Mouse (Mus musculus) neural tube, embryonic 14.5 days (tissue): ENCODE measurements around the gene Ppbp. TPM values are rescaled to one million over a fixed set of nuclear protein-coding genes. Genes with fewer than 3 reads are reported as not detected.
A peak's percentile ranks its signal among the peaks of the same experiment; 100 is the strongest.

Experiments used
- ATAC-seq: fragments of 200-750 bp; cut with Nextera tagmentation; 2 replicates; pipeline ENCODE4 v1.8.0; 2017; ENCODE audit warnings: low read depth, mild to moderate bottlenecking, moderate TSS enrichment, moderate library complexity
- H3K27ac ChIP-seq: fragments of 300-500 bp; sonication (generic); 2 replicates; pipeline ENCODE4 v1.5.1; 2014; ENCODE audit warnings: low read depth, mild to moderate bottlenecking, control low read depth, low read length, moderate library complexity, mixed read lengths
- H3K27me3 ChIP-seq: fragments of 300-500 bp; sonication (generic); 2 replicates; pipeline ENCODE4 v1.6.1; 2014; ENCODE audit warnings: low read length; ENCODE audit not compliant: control insufficient read depth, insufficient read depth
- H3K36me3 ChIP-seq: fragments of 300-500 bp; sonication (generic); 2 replicates; pipeline ENCODE4 v1.6.1; 2014; ENCODE audit warnings: low read length, mixed read lengths; ENCODE audit not compliant: control insufficient read depth, insufficient read depth
- H3K4me1 ChIP-seq: fragments of 300-500 bp; sonication (generic); 2 replicates; pipeline ENCODE4 v1.6.1; 2014; ENCODE audit warnings: low read length; ENCODE audit not compliant: control insufficient read depth, insufficient read depth
- H3K4me2 ChIP-seq: fragments of 300-500 bp; sonication (generic); 2 replicates; pipeline ENCODE4 v1.6.1; 2014; ENCODE audit warnings: mild to moderate bottlenecking, low read depth, low read length, control low read depth
- H3K4me3 ChIP-seq: fragments of 300-500 bp; sonication (generic); 2 replicates; pipeline ENCODE4 v1.5.1; 2014; ENCODE audit warnings: low read depth, low read length, control low read depth, mixed read lengths
- H3K9ac ChIP-seq: fragments of 300-500 bp; sonication (generic); replicated peaks from 2 replicates; pipeline ENCODE4 v1.6.1; 2014; ENCODE audit warnings: low read depth, mild to moderate bottlenecking, control low read depth, low read length, mixed read lengths
- H3K9me3 ChIP-seq: fragments of 300-500 bp; sonication (generic); 2 replicates; pipeline ENCODE4 v1.6.1; 2016; ENCODE audit warnings: low read length; ENCODE audit not compliant: control insufficient read depth
- WGBS: fragments of 180-500 bp; shearing (Covaris S2); extraction: QIAGEN DNeasy Blood & Tissue Kit; methylation state at CpG from one replicate; pipeline ENCODE4 v1.1.7; 2014; 5-methylcytosine and 5-hydroxymethylcytosine counted together
- polyA plus RNA-seq: library from polyadenylated mRNA; unstranded; fragments of >200 nt; fragmentation: Nextera tagmentation; extraction: Ambion mirVana; gene quantifications from 2 replicates; pipeline ENCODE4 v1.2.1, GENCODE M21; 2014

The Ppbp gene
- 0.82 TPM in 1 of 2 replicates, not detected in the other for polyA plus RNA-seq

- H3K9me3 ChIP-seq, result no peaks in the 10 kb centered on the region
- H3K27ac ChIP-seq, result no peak within 1 kb of the TSS
- 61% methylated on average over 3 of the region's 3 CpGs for WGBS
- no peak within 1 kb of the TSS for H3K9ac ChIP-seq
- H3K36me3 ChIP-seq, result no peaks in the 10 kb centered on the region
- H3K4me3 ChIP-seq, result no peak within 1 kb of the TSS
- H3K4me2 ChIP-seq, result no peak within 1 kb of the TSS
- no peaks in the 10 kb centered on the region for H3K27me3 ChIP-seq
- H3K4me1 ChIP-seq, result no peaks in the 10 kb centered on the region
- no peak for ATAC-seq
These were observed at the start of gene Ppbp for GRCm38 (mm10) chr5:90768218-90768617. TSS of gene Ppbp (plus strand) at chr5:90768518.

GRCm38 (mm10) chr5:90722656-90723055 lies 45.7 kb upstream of the Ppbp start:
- Histone ChIP-seq H3K27me3 (no peaks in the 10 kb centered on the region), H3K4me3 (no peak overlapping the region), H3K36me3 (no peaks in the 10 kb centered on the region), H3K9ac (no peak overlapping the region), H3K27ac (no peak overlapping the region), H3K9me3 (no peaks in the 10 kb centered on the region), H3K4me1 (no peaks in the 10 kb centered on the region), H3K4me2 (no peak overlapping the region)
- ATAC-seq, result no peak
- 95% methylated on average over 3 of the region's 3 CpGs for whole genome bisulfite sequencing

- ATAC-seq, result no peak
- no peaks in the 10 kb centered on the region for H3K27me3 ChIP-seq
- H3K36me3 ChIP-seq, result no peaks in the 10 kb centered on the region
- H3K9me3 ChIP-seq, result no peaks in the 10 kb centered on the region
- no peak overlapping the region for H3K9ac ChIP-seq
- no peak overlapping the region for H3K4me2 ChIP-seq
- H3K4me3 ChIP-seq, result no peak overlapping the region
- H3K27ac ChIP-seq, result no peak overlapping the region
- H3K4me1 ChIP-seq, result no peaks in the 10 kb centered on the region
- 55% methylated on average over 3 of the region's 3 CpGs for WGBS
These were observed 40.1 kb upstream of the Ppbp start for GRCm38 (mm10) chr5:90728254-90728653.

- ATAC-seq, result no peak
- Histone ChIP-seq H3K27ac (no peak overlapping the region), H3K4me3 (no peak overlapping the region), H3K4me1 (no peaks in the 10 kb centered on the region), H3K4me2 (no peak overlapping the region), H3K9me3 (no peaks in the 10 kb centered on the region), H3K36me3 (no peaks in the 10 kb centered on the region), H3K27me3 (no peaks in the 10 kb centered on the region), H3K9ac (no peak overlapping the region)
- 84% methylated on average over 4 of the region's 4 CpGs for WGBS
These were observed 36.8 kb upstream of the Ppbp start for GRCm38 (mm10) chr5:90731480-90731879.

- 84% methylated on average over 4 of the region's 4 CpGs for WGBS
These were observed 26.3 kb upstream of the Ppbp start for GRCm38 (mm10) chr5:90742029-90742428.

GRCm38 (mm10) chr5:90753934-90754333 lies 14.4 kb upstream of the Ppbp start:
- H3K27me3 ChIP-seq, result no peaks in the 10 kb centered on the region
- WGBS, result 92% methylated on average over 1 of the region's 1 CpGs
- H3K4me3 ChIP-seq, result no peak overlapping the region
- H3K27ac ChIP-seq, result no peak overlapping the region
- ATAC-seq, result no peak
- H3K36me3 ChIP-seq, result no peaks in the 10 kb centered on the region
- H3K4me2 ChIP-seq, result no peak overlapping the region
- no peak overlapping the region for H3K9ac ChIP-seq
- no peaks in the 10 kb centered on the region; the same call in 1 of the 2 replicates for H3K4me1 ChIP-seq
- no peaks in the 10 kb centered on the region for H3K9me3 ChIP-seq

More at GRCm38 (mm10) chr5:90742029-90742428, 26.3 kb upstream of the Ppbp start:
- no peaks in the 10 kb centered on the region for H3K9me3 ChIP-seq
- no peak overlapping the region for H3K4me3 ChIP-seq
- no peaks in the 10 kb centered on the region for H3K4me1 ChIP-seq
- H3K27ac ChIP-seq, result no peak overlapping the region
- no peaks in the 10 kb centered on the region for H3K36me3 ChIP-seq
- no peak overlapping the region for H3K4me2 ChIP-seq
- H3K27me3 ChIP-seq, result no peaks in the 10 kb centered on the region
- no peak for ATAC-seq
- no peak overlapping the region for H3K9ac ChIP-seq

GRCm38 (mm10) chr5:90758020-90758605 lies 10.2 kb upstream of the Ppbp start:
- H3K9ac ChIP-seq, result no peak overlapping the region
- no peak for ATAC-seq
- no peak overlapping the region for H3K27ac ChIP-seq
- 52% methylated on average over 5 of the region's 5 CpGs for WGBS
- no peak overlapping the region for H3K4me2 ChIP-seq
- H3K36me3 ChIP-seq, result no peaks in the 10 kb centered on the region
- no peaks in the 10 kb centered on the region for H3K9me3 ChIP-seq
- H3K27me3 ChIP-seq, result no peaks in the 10 kb centered on the region
- H3K4me1 ChIP-seq, result no peaks in the 10 kb centered on the region; the same call in 1 of the 2 replicates
- no peak overlapping the region for H3K4me3 ChIP-seq

GRCm38 (mm10) chr5:90759077-90760065 lies 8.9 kb upstream of the Ppbp start, which contains the start of gene Cxcl5:
TSS of gene Cxcl5 (plus strand) at chr5:90759360.
- no peaks in the 10 kb centered on the region for H3K9me3 ChIP-seq
- H3K36me3 ChIP-seq, result no peaks in the 10 kb centered on the region
- peak within 1 kb of the TSS; percentile 76 for H3K4me2 ChIP-seq
- WGBS, result 4% methylated on average over 32 of the region's 32 CpGs
- ATAC-seq, result peak; percentile 81
- H3K27ac ChIP-seq, result no peak within 1 kb of the TSS
- H3K4me1 ChIP-seq, result no peaks in the 10 kb centered on the region; the same call in 1 of the 2 replicates
- H3K9ac ChIP-seq, result peak within 1 kb of the TSS; percentile 52
- H3K27me3 ChIP-seq, result no peaks in the 10 kb centered on the region
- peak within 1 kb of the TSS; percentile 40 for H3K4me3 ChIP-seq

- Histone ChIP-seq H3K4me3 (no peak overlapping the region), H3K9me3 (no peaks in the 10 kb centered on the region), H3K36me3 (no peaks in the 10 kb centered on the region), H3K4me1 (no peaks in the 10 kb centered on the region; the same call in 1 of the 2 replicates), H3K27me3 (no peaks in the 10 kb centered on the region), H3K9ac (no peak overlapping the region), H3K27ac (no peak overlapping the region), H3K4me2 (no peak overlapping the region)
- 65% methylated on average over 4 of the region's 4 CpGs for WGBS
- ATAC-seq, result no peak
These were observed 8.0 kb upstream of the Ppbp start for GRCm38 (mm10) chr5:90760303-90760702.
